Mouse (Mus musculus) midbrain, embryonic 16.5 days (tissue): ENCODE results near the gene Tnip2. TPM values are rescaled to one million over a fixed set of nuclear protein-coding genes. Genes with fewer than 3 reads are reported as not detected.

Experiments used
- ATAC-seq: fragments of 200-750 bp; cut with Nextera tagmentation; 2 replicates; pipeline ENCODE4 v1.8.0; 2017; ENCODE audit warnings: moderate TSS enrichment
- H3K27ac ChIP-seq: fragments of 300-500 bp; sonication (generic); 2 replicates; pipeline ENCODE4 v1.5.1; 2014; ENCODE audit warnings: mild to moderate bottlenecking, low read length, mixed read lengths
- H3K27me3 ChIP-seq: fragments of 300-500 bp; sonication (generic); 2 replicates; pipeline ENCODE4 v1.6.1; 2014; ENCODE audit warnings: low read depth, low read length, mixed read lengths; ENCODE audit not compliant: control insufficient read depth, insufficient read depth
- H3K36me3 ChIP-seq: fragments of 300-500 bp; sonication (generic); 2 replicates; pipeline ENCODE4 v1.6.1; 2014; ENCODE audit warnings: mild to moderate bottlenecking, low read length, moderate library complexity, mixed read lengths; ENCODE audit not compliant: control insufficient read depth, insufficient read depth
- H3K4me1 ChIP-seq: fragments of 300-500 bp; sonication (generic); 2 replicates; pipeline ENCODE4 v1.6.1; 2014; ENCODE audit warnings: mild to moderate bottlenecking, low read length, mixed read lengths; ENCODE audit not compliant: control insufficient read depth, insufficient read depth
- H3K4me2 ChIP-seq: fragments of 300-500 bp; sonication (generic); 2 replicates; pipeline ENCODE4 v1.6.1; 2014; ENCODE audit warnings: mild to moderate bottlenecking, low read length, mixed read lengths
- H3K4me3 ChIP-seq: fragments of 300-500 bp; sonication (generic); 2 replicates; pipeline ENCODE4 v1.5.1; 2014; ENCODE audit warnings: low read depth, mild to moderate bottlenecking, low read length, moderate library complexity, mixed read lengths
- H3K9ac ChIP-seq: fragments of 300-500 bp; sonication (generic); 2 replicates; pipeline ENCODE4 v1.6.1; 2014; ENCODE audit warnings: low read depth, low read length, mixed read lengths
- H3K9me3 ChIP-seq: fragments of 300-500 bp; sonication (generic); replicated peaks from 2 replicates; pipeline ENCODE4 v1.6.1; 2014; ENCODE audit warnings: mild to moderate bottlenecking, low read length, mixed read lengths; ENCODE audit not compliant: control insufficient read depth, poor library complexity, severe bottlenecking
- WGBS: fragments of 180-500 bp; shearing (Covaris S2); extraction: QIAGEN DNeasy Blood & Tissue Kit; methylation state at CpG from one replicate; pipeline ENCODE4 v1.1.7; 2014; 5-methylcytosine and 5-hydroxymethylcytosine counted together
- polyA plus RNA-seq: library from polyadenylated mRNA; unstranded; fragments of >200 nt; fragmentation: Nextera tagmentation; extraction: Ambion mirVana; gene quantifications from 2 replicates; pipeline ENCODE4 v1.2.1, GENCODE M21; 2015

The Tnip2 gene
- polyA plus RNA-seq, 1 experiment from 2014 or later: 14.1 TPM

DNA sequence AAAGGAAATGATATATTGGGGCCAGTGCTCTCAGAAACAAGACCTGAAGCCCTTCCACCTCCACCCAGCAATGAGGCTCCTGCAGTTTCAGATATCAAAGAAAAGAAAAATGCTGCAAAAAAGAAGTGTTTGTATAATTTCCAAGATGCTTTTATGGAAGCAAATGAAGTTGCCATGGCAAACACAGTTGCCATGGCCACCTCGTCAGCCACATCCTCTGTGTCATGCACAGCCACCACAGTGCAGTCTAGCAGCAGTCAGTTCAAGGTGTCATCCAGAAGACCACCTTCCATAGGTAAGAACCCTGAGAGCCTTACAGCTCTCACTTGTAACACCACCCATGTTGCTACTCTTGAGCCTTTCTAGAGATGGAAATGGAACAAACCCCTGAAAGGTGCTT lies 54.8 kb downstream of the Tnip2 start:
- H3K9me3 ChIP-seq: no peaks in the 10 kb centered on the region
- peaks cover 36% of the 10 kb centered on the region for H3K36me3 ChIP-seq
- no peaks in the 10 kb centered on the region for H3K27me3 ChIP-seq
- H3K9ac ChIP-seq: no peak overlapping the region
- no peaks in the 10 kb centered on the region for H3K4me1 ChIP-seq
- H3K4me3 ChIP-seq: no peak overlapping the region
- WGBS: 87% methylated on average over 1 of the region's 1 CpGs
- ATAC-seq: no peak
- no peak overlapping the region for H3K4me2 ChIP-seq
- H3K27ac ChIP-seq: no peak overlapping the region

DNA sequence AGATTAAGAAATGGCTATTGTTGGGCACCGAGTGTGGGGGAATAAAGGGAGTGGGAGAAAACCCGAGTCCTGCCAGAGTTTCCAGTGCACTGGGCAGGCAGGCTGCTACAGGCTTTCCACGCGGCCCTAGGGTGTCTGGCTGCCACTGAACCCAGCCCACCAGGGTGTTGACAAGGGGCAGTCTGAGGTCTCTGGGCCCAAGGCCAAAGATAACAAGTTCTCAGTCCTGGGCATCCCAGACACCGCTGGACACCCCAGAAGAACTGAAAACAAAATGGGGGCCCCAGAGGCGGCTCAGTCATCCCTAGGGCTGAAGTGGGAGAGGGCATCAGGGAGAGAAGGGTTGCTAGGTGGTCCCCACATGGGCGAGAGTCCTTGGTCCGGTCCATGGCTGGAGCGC lies 67.6 kb downstream of the Tnip2 start:
- H3K4me1 ChIP-seq: no peaks in the 10 kb centered on the region
- H3K4me2 ChIP-seq: no peak overlapping the region
- H3K27ac ChIP-seq: no peak overlapping the region
- 85% methylated on average over 9 of the region's 9 CpGs for WGBS
- no peaks in the 10 kb centered on the region for H3K9me3 ChIP-seq
- ATAC-seq: no peak
- H3K4me3 ChIP-seq: no peak overlapping the region
- H3K36me3 ChIP-seq: peaks cover 21% of the 10 kb centered on the region
- H3K27me3 ChIP-seq: no peaks in the 10 kb centered on the region
- no peak overlapping the region for H3K9ac ChIP-seq

Other genes with a start within 250 kb of the Tnip2 start
- gene Zfyve28, start 225.5 kb downstream of the Tnip2 start, polyA plus RNA-seq: 4.0 and 4.9 TPM in 2 replicates
- gene Cfap99, start 225.4 kb downstream of the Tnip2 start, polyA plus RNA-seq: 0.10 and 0.16 TPM in 2 replicates
- gene Rnf4, start 177.7 kb downstream of the Tnip2 start, polyA plus RNA-seq: 127 and 131 TPM in 2 replicates
- 14.1 and 15.8 TPM in 2 replicates for gene Fam193a, start 144.1 kb downstream of the Tnip2 start, polyA plus RNA-seq
- 21.8 and 28.5 TPM in 2 replicates for gene Sh3bp2, start 11.8 kb upstream of the Tnip2 start, polyA plus RNA-seq
- gene Add1, start 59.7 kb upstream of the Tnip2 start, polyA plus RNA-seq: 203 and 212 TPM in 2 replicates
- 110 TPM in 2 replicates for gene Mfsd10, start 123.2 kb upstream of the Tnip2 start, polyA plus RNA-seq
- gene Nop14, start 146.2 kb upstream of the Tnip2 start, polyA plus RNA-seq: 19.7 and 20.6 TPM in 2 replicates
- 2.8 and 3.2 TPM in 2 replicates for gene Grk4, start 146.4 kb upstream of the Tnip2 start, polyA plus RNA-seq
- gene Htt, start 247.7 kb upstream of the Tnip2 start, polyA plus RNA-seq: 13.7 and 14.8 TPM in 2 replicates